In genomic region chr4:95062873-95063272, GRCm38 (mm10) we compare ENCODE assay signal across 10 mouse cellular contexts. TPM values are rescaled to one million over a fixed set of nuclear protein-coding genes. Genes with fewer than 3 reads are reported as not detected.
DNase-seq lines count a peak whose midpoint lies in the region; ATAC-seq and TF ChIP-seq lines count a peak whose summit lies in the region.
"Had no signal": no experiment of that assay in that cellular context is flagged by ENCODE, and none has a peak within 500 bp of the region (broad histone marks: within the 10 kb centered on the region; RNA-seq: fewer than 3 reads in every experiment).

No protein-coding gene starts in this region.

- no peaks in the 10 kb centered on the region for H3K9me3 ChIP-seq in kidney, embryonic 14.5 days (ENCODE audit: control insufficient read depth, low read length)
- H3K9me3 ChIP-seq in kidney, postnatal 0 days (replicated peaks; ENCODE audit: low read length): no peaks in the 10 kb centered on the region

- intact Hi-C loops in left cerebral cortex, postnatal 14 days (cut with DNase I): no loop called here

- H3K4me2 ChIP-seq in kidney, embryonic 14.5 days (replicated peaks; ENCODE audit: low read depth, low read length): no peak overlapping the region
- no peak overlapping the region for H3K4me2 ChIP-seq in kidney, postnatal 0 days (ENCODE audit: low read length)

- H3K27ac ChIP-seq in kidney, embryonic 14.5 days (ENCODE audit: low read depth, low read length): no peak overlapping the region
- no peak overlapping the region for H3K27ac ChIP-seq in kidney, postnatal 0 days

- peak; percentile 81 for DNase-seq in kidney, adult 11 months
- DNase-seq in 416B (ENCODE audit: low read depth): peak; percentile 44
- peak; percentile 35 for DNase-seq in brain, embryonic 14.5 days (ENCODE audit: low read depth)
- DNase-seq in kidney, postnatal 0 days (ENCODE audit: low spot score): peak; percentile 61
- no peak for DNase-seq in frontal cortex, postnatal 25 days (ENCODE audit: low spot score in 2 of 2)
- no peak for DNase-seq in left cerebral cortex, postnatal 14 days (ENCODE audit: low spot score in 2 of 2)
- DNase-seq: cerebellum, adult 9-10 months had no signal

- no peak overlapping the region for H3K4me3 ChIP-seq in kidney, embryonic 14.5 days (ENCODE audit: low read length)
- H3K4me3 ChIP-seq in kidney, postnatal 0 days (replicated peaks; ENCODE audit: low read depth, low read length): no peak overlapping the region

- TF ChIP-seq CTCF in brain, embryonic 14.5 days (IDR thresholded peaks at IDR 0.05; ENCODE audit: borderline replicate concordance, extremely low read depth, insufficient read depth, insufficient read length): no peak
- no peak for TF ChIP-seq CTCF in kidney, postnatal 0 days (IDR thresholded peaks at IDR 0.05; ENCODE audit: low read depth)

- no peaks in the 10 kb centered on the region for H3K4me1 ChIP-seq in kidney, embryonic 14.5 days (ENCODE audit: control insufficient read depth, insufficient read depth, low read length)
- no peaks in the 10 kb centered on the region for H3K4me1 ChIP-seq in kidney, postnatal 0 days (replicated peaks; ENCODE audit: insufficient read depth, low read length)

- H3K36me3 ChIP-seq in kidney, embryonic 14.5 days (ENCODE audit: control insufficient read depth, insufficient read depth, low read length): no peaks in the 10 kb centered on the region
- H3K36me3 ChIP-seq in kidney, postnatal 0 days (ENCODE audit: insufficient read depth, low read length): no peaks in the 10 kb centered on the region

- ATAC-seq in kidney, embryonic 14.5 days (ENCODE audit: low FRiP score, low TSS enrichment): no peak; the same call in 1 of the 2 replicates
- ATAC-seq in kidney, postnatal 0 days (replicated peaks; ENCODE audit: low FRiP score, low read depth): peak; percentile 90
- ATAC-seq: forebrain, embryonic 16.5 days; midbrain, embryonic 16.5 days had no signal

- no peaks in the 10 kb centered on the region for H3K27me3 ChIP-seq in kidney, embryonic 14.5 days (ENCODE audit: control insufficient read depth, insufficient read depth, low read length)
- no peaks in the 10 kb centered on the region for H3K27me3 ChIP-seq in kidney, postnatal 0 days (ENCODE audit: insufficient read depth, low read length)

- WGBS in kidney, embryonic 14.5 days: 69% methylated on average over 9 of the region's 9 CpGs
- WGBS in kidney, postnatal 0 days: 51% methylated on average over 9 of the region's 9 CpGs

- no peak overlapping the region for H3K9ac ChIP-seq in kidney, embryonic 14.5 days (ENCODE audit: low read depth, low read length)
- H3K9ac ChIP-seq in kidney, postnatal 0 days (ENCODE audit: low read depth, low read length): no peak overlapping the region

- TF ChIP-seq POLR2A in brain, embryonic 14.5 days (IDR thresholded peaks at IDR 0.05; ENCODE audit: borderline replicate concordance, extremely low read depth, insufficient read depth, insufficient read length, poor library complexity, severe bottlenecking): no peak

RNA-seq across cellular contexts. Expression of gene Jun, which starts 10.9 kb away (rescaled TPM):
- 24.0 and 30.2 TPM in 2 replicates for polyA plus RNA-seq in kidney, embryonic 14.5 days (2014; fragmentation: Nextera tagmentation; extraction: Ambion mirVana)
- polyA plus RNA-seq in brain, embryonic 14.5 days (2012; rRNA removed): 43.3 and 53.1 TPM in 2 replicates
- 55.1 and 60.1 TPM in 2 replicates for polyA plus RNA-seq in kidney, postnatal 0 days (2015; fragmentation: Nextera tagmentation; extraction: Ambion mirVana)
- 10 to 100 TPM; 47.1 to 48.6 TPM for total RNA-seq in left cerebral cortex, postnatal 14 days (2021)

Comparison
In these comparisons a context has a peak if more than half of its experiments do, and no peak if none do; other contexts are left out.
1. DNase-seq: peak in kidney, adult 11 months (single experiment), 416B (single experiment), brain, embryonic 14.5 days (single experiment) and kidney, postnatal 0 days (single experiment); none in frontal cortex, postnatal 25 days (0 of 2) and left cerebral cortex, postnatal 14 days (0 of 2).